Mouse (Mus musculus): ENCODE measurements around the gene Vezt. TPM values are rescaled to one million over a fixed set of nuclear protein-coding genes. Genes with fewer than 3 reads are reported as not detected.

Gene Vezt
- polyA plus RNA-seq, 1 experiment, result 10.2 TPM

- TF ChIP-seq CTCF (IDR thresholded peaks at IDR 0.05; ENCODE audit: control insufficient read depth, insufficient read depth, insufficient read length) (no peak), MAX (IDR thresholded peaks at IDR 0.05) (no peak), MYOD1 (IDR thresholded peaks at IDR 0.05; ENCODE audit: control insufficient read depth, insufficient read length, low read depth) (no peak), CEBPB (IDR thresholded peaks at IDR 0.05; ENCODE audit: low read depth) (no peak), USF1 (IDR thresholded peaks at IDR 0.05; ENCODE audit: low read depth) (no peak), MYOG (IDR thresholded peaks at IDR 0.05; ENCODE audit: control insufficient read depth, extremely low read depth, insufficient read length) (no peak)
- H3K79me2 ChIP-seq (ENCODE audit: control insufficient read depth, insufficient read depth), result no peaks in the 10 kb centered on the region
- no peak overlapping the region for H3ac ChIP-seq (ENCODE audit: control insufficient read depth, insufficient read length, low read depth)
- H3K36me3 ChIP-seq (ENCODE audit: control insufficient read depth, insufficient read depth), result no peaks in the 10 kb centered on the region
- H3K4me3 ChIP-seq (ENCODE audit: insufficient read depth, poor library complexity, severe bottlenecking), result no peak overlapping the region
- H3K79me3 ChIP-seq (ENCODE audit: low read depth), result no peaks in the 10 kb centered on the region
- no peaks in the 10 kb centered on the region for H3K27me3 ChIP-seq (ENCODE audit: control insufficient read depth, insufficient read depth, insufficient read length)
Measured at GRCm38 (mm10) chr10:93949921-93950320, 85.7 kb downstream of the Vezt start.

- Histone ChIP-seq H3K36me3 (ENCODE audit: control insufficient read depth, insufficient read depth) (no peaks in the 10 kb centered on the region), H3ac (ENCODE audit: control insufficient read depth, insufficient read length, low read depth) (no peak overlapping the region), H3K79me3 (ENCODE audit: low read depth) (no peaks in the 10 kb centered on the region), H3K79me2 (ENCODE audit: control insufficient read depth, insufficient read depth) (no peaks in the 10 kb centered on the region), H3K27me3 (ENCODE audit: control insufficient read depth, insufficient read depth, insufficient read length) (no peaks in the 10 kb centered on the region), H3K4me3 (ENCODE audit: insufficient read depth, poor library complexity, severe bottlenecking) (no peak overlapping the region)
- no peak for TF ChIP-seq FOSL1 (IDR thresholded peaks at IDR 0.05; ENCODE audit: insufficient read depth, low read length, poor library complexity, severe bottlenecking)
- no peak for TF ChIP-seq USF1 (IDR thresholded peaks at IDR 0.05; ENCODE audit: low read depth)
- no peak for TF ChIP-seq CTCF (IDR thresholded peaks at IDR 0.05; ENCODE audit: control insufficient read depth, insufficient read depth, insufficient read length)
- no peak for TF ChIP-seq MAX (IDR thresholded peaks at IDR 0.05)
- TF ChIP-seq CEBPB (IDR thresholded peaks at IDR 0.05; ENCODE audit: low read depth), result peak; percentile 76
- no peak for TF ChIP-seq MYOG (IDR thresholded peaks at IDR 0.05; ENCODE audit: control insufficient read depth, extremely low read depth, insufficient read length)
- peak; percentile 82 for TF ChIP-seq MYOD1 (IDR thresholded peaks at IDR 0.05; ENCODE audit: control insufficient read depth, insufficient read length, low read depth)
Measured at GRCm38 (mm10) chr10:93945843-93946499, 89.6 kb downstream of the Vezt start.

GRCm38 (mm10) chr10:93945364-93945763, 90.3 kb downstream of the Vezt start:
- H3ac ChIP-seq (ENCODE audit: control insufficient read depth, insufficient read length, low read depth), result no peak overlapping the region
- H3K79me2 ChIP-seq (ENCODE audit: control insufficient read depth, insufficient read depth), result no peaks in the 10 kb centered on the region
- no peaks in the 10 kb centered on the region for H3K27me3 ChIP-seq (ENCODE audit: control insufficient read depth, insufficient read depth, insufficient read length)
- H3K4me3 ChIP-seq (ENCODE audit: insufficient read depth, poor library complexity, severe bottlenecking), result no peak overlapping the region
- no peaks in the 10 kb centered on the region for H3K79me3 ChIP-seq (ENCODE audit: low read depth)
- no peak for TF ChIP-seq MAX (IDR thresholded peaks at IDR 0.05)
- peak; percentile 37 for TF ChIP-seq CTCF (IDR thresholded peaks at IDR 0.05; ENCODE audit: control insufficient read depth, insufficient read depth, insufficient read length)
- H3K36me3 ChIP-seq (ENCODE audit: control insufficient read depth, insufficient read depth), result no peaks in the 10 kb centered on the region

GRCm38 (mm10) chr10:93944241-93944640, 91.4 kb downstream of the Vezt start:
- Histone ChIP-seq H3K79me2 (ENCODE audit: control insufficient read depth, insufficient read depth) (no peaks in the 10 kb centered on the region), H3K27me3 (ENCODE audit: control insufficient read depth, insufficient read depth, insufficient read length) (no peaks in the 10 kb centered on the region), H3ac (ENCODE audit: control insufficient read depth, insufficient read length, low read depth) (no peak overlapping the region), H3K4me3 (ENCODE audit: insufficient read depth, poor library complexity, severe bottlenecking) (no peak overlapping the region), H3K79me3 (ENCODE audit: low read depth) (no peaks in the 10 kb centered on the region), H3K36me3 (ENCODE audit: control insufficient read depth, insufficient read depth) (no peaks in the 10 kb centered on the region)
- TF ChIP-seq FOSL1 (IDR thresholded peaks at IDR 0.05; ENCODE audit: insufficient read depth, low read length, poor library complexity, severe bottlenecking) (peak; percentile 74), USF1 (IDR thresholded peaks at IDR 0.05; ENCODE audit: low read depth) (no peak), CTCF (IDR thresholded peaks at IDR 0.05; ENCODE audit: control insufficient read depth, insufficient read depth, insufficient read length) (no peak), MYOG (IDR thresholded peaks at IDR 0.05; ENCODE audit: control insufficient read depth, extremely low read depth, insufficient read length) (no peak), MYOD1 (IDR thresholded peaks at IDR 0.05; ENCODE audit: control insufficient read depth, insufficient read length, low read depth) (peak; percentile 68), CEBPB (IDR thresholded peaks at IDR 0.05; ENCODE audit: low read depth) (no peak), MAX (IDR thresholded peaks at IDR 0.05) (peak; percentile 42)

GRCm38 (mm10) chr10:93940279-93940678, 95.3 kb downstream of the Vezt start:
- no peaks in the 10 kb centered on the region for H3K27me3 ChIP-seq (ENCODE audit: control insufficient read depth, insufficient read depth, insufficient read length)
- H3K79me2 ChIP-seq (ENCODE audit: control insufficient read depth, insufficient read depth), result no peaks in the 10 kb centered on the region
- no peak overlapping the region for H3ac ChIP-seq (ENCODE audit: control insufficient read depth, insufficient read length, low read depth)
- H3K4me3 ChIP-seq (ENCODE audit: insufficient read depth, poor library complexity, severe bottlenecking), result no peak overlapping the region
- no peaks in the 10 kb centered on the region for H3K79me3 ChIP-seq (ENCODE audit: low read depth)
- H3K36me3 ChIP-seq (ENCODE audit: control insufficient read depth, insufficient read depth), result no peaks in the 10 kb centered on the region
- TF ChIP-seq FOSL1 (IDR thresholded peaks at IDR 0.05; ENCODE audit: insufficient read depth, low read length, poor library complexity, severe bottlenecking), result no peak
- TF ChIP-seq CTCF (IDR thresholded peaks at IDR 0.05; ENCODE audit: control insufficient read depth, insufficient read depth, insufficient read length), result no peak

- Histone ChIP-seq H3ac (ENCODE audit: control insufficient read depth, insufficient read length, low read depth) (no peak overlapping the region), H3K27me3 (ENCODE audit: control insufficient read depth, insufficient read depth, insufficient read length) (no peaks in the 10 kb centered on the region), H3K36me3 (ENCODE audit: control insufficient read depth, insufficient read depth) (no peaks in the 10 kb centered on the region), H3K79me2 (ENCODE audit: control insufficient read depth, insufficient read depth) (no peaks in the 10 kb centered on the region), H3K4me3 (ENCODE audit: insufficient read depth, poor library complexity, severe bottlenecking) (no peak overlapping the region), H3K79me3 (ENCODE audit: low read depth) (no peaks in the 10 kb centered on the region)
- no peak for TF ChIP-seq USF1 (IDR thresholded peaks at IDR 0.05; ENCODE audit: low read depth)
- TF ChIP-seq MYOG (IDR thresholded peaks at IDR 0.05; ENCODE audit: control insufficient read depth, extremely low read depth, insufficient read length), result no peak
- no peak for TF ChIP-seq MAX (IDR thresholded peaks at IDR 0.05)
- no peak for TF ChIP-seq FOSL1 (IDR thresholded peaks at IDR 0.05; ENCODE audit: insufficient read depth, low read length, poor library complexity, severe bottlenecking)
- no peak for TF ChIP-seq CEBPB (IDR thresholded peaks at IDR 0.05; ENCODE audit: low read depth)
- TF ChIP-seq CTCF (IDR thresholded peaks at IDR 0.05; ENCODE audit: control insufficient read depth, insufficient read depth, insufficient read length), result no peak
- no peak for TF ChIP-seq MYOD1 (IDR thresholded peaks at IDR 0.05; ENCODE audit: control insufficient read depth, insufficient read length, low read depth)
Measured at GRCm38 (mm10) chr10:93939676-93940075, 95.9 kb downstream of the Vezt start.
